Mouse (Mus musculus) liver, embryonic 11.5 days (tissue): ENCODE measurements around the gene Hmox2. TPM values are rescaled to one million over a fixed set of nuclear protein-coding genes. Genes with fewer than 3 reads are reported as not detected.
"Not testable (repeated sequence)": the region's sequence is repeated elsewhere in the genome, so short reads cannot be mapped to it uniquely, and the experiment has no call there.

Source experiments
- ATAC-seq: fragments of 200-750 bp; cut with Nextera tagmentation; replicated peaks from 2 replicates; pipeline ENCODE4 v1.8.0; 2017; ENCODE audit warnings: moderate number of reproducible peaks, mild to moderate bottlenecking, moderate TSS enrichment, moderate library complexity; ENCODE audit not compliant: low FRiP score
- DNase-seq: peaks from one replicate; pipeline ENCODE4 v3.0.0-alpha.2; 2017; ENCODE audit warnings: low spot score
- H3K27ac ChIP-seq: fragments of 300-500 bp; sonication (generic); 2 replicates; pipeline ENCODE4 v1.5.1; 2014; ENCODE audit warnings: mild to moderate bottlenecking, low read depth, low read length, control low read depth
- H3K27me3 ChIP-seq: fragments of 300-500 bp; sonication (generic); replicated peaks from 2 replicates; pipeline ENCODE4 v1.6.1; 2014; ENCODE audit warnings: low read length, mixed read lengths; ENCODE audit not compliant: control insufficient read depth, insufficient read depth
- H3K36me3 ChIP-seq: fragments of 300-500 bp; sonication (generic); 2 replicates; pipeline ENCODE4 v1.6.1; 2014; ENCODE audit warnings: mild to moderate bottlenecking, low read length, moderate library complexity, mixed read lengths; ENCODE audit not compliant: control insufficient read depth, insufficient read depth
- H3K4me1 ChIP-seq: fragments of 300-500 bp; sonication (generic); replicated peaks from 2 replicates; pipeline ENCODE4 v1.6.1; 2014; ENCODE audit warnings: low read length, mixed read lengths; ENCODE audit not compliant: control insufficient read depth, insufficient read depth
- H3K4me2 ChIP-seq: fragments of 300-500 bp; sonication (generic); 2 replicates; pipeline ENCODE4 v1.6.1; 2014; ENCODE audit warnings: mild to moderate bottlenecking, control low read depth, moderate library complexity
- H3K4me3 ChIP-seq: fragments of 300-500 bp; sonication (generic); 2 replicates; pipeline ENCODE4 v1.5.1; 2014; ENCODE audit warnings: low read depth, low read length, control low read depth
- H3K9ac ChIP-seq: fragments of 300-500 bp; sonication (generic); 2 replicates; pipeline ENCODE4 v1.6.1; 2014; ENCODE audit warnings: low read depth, low read length, control low read depth
- H3K9me3 ChIP-seq: fragments of 300-500 bp; sonication (generic); 2 replicates; pipeline ENCODE4 v1.6.1; 2016; ENCODE audit warnings: low read length, inconsistent platforms, mixed read lengths; ENCODE audit not compliant: control insufficient read depth
- WGBS: fragments of 180-500 bp; shearing (Covaris S2); extraction: QIAGEN DNeasy Blood & Tissue Kit; methylation state at CpG from one replicate; pipeline ENCODE4 v1.1.7; 2014; 5-methylcytosine and 5-hydroxymethylcytosine counted together
- polyA plus RNA-seq: library from polyadenylated mRNA; unstranded; fragments of >200 nt; fragmentation: Nextera tagmentation; extraction: Ambion mirVana; gene quantifications from 2 replicates; pipeline ENCODE4 v1.2.1, GENCODE M21; 2014

The Hmox2 gene
- polyA plus RNA-seq, 1 experiment from 2014 or later = 66.8 TPM

DNA sequence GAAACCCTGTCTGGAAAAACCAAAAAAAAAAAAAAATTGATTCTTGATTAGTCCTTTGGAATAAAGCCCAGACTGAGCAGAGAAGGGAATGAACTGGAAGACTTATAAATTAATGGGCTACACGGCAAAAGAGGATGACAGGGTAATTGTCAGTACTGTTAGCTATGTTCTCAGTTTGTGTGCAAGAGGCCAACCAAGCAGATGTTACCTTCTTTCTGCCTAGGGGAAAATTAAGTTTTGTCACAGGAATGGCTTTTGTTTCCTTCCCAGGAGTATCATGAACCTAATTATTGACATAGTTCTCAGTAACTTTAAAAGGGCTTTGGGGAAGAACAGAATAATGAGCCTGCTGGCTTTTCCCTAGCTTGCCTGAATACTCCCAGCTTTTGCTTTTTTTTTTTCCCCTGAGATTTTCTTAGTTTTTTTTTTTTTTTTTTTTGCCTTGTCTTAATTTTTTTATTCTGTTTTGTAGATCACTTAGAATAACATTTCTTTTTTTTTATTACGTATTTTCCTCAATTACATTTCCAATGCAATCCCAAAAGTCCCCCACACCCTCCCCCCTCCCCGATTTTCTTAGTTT, 4.7 kb downstream of the Hmox2 start:
- Histone ChIP-seq H3K27me3 (no peaks in the 10 kb centered on the region), H3K9me3 (no peaks in the 10 kb centered on the region), H3K36me3 (no peaks in the 10 kb centered on the region), H3K4me1 (peaks cover 17% of the 10 kb centered on the region), H3K4me2 (no peak overlapping the region), H3K27ac (no peak overlapping the region), H3K9ac (no peak overlapping the region), H3K4me3 (no peak overlapping the region)
- ATAC-seq (no peak), DNase-seq (no peak)
- 83% methylated on average over 3 of the region's 3 CpGs for WGBS

DNA sequence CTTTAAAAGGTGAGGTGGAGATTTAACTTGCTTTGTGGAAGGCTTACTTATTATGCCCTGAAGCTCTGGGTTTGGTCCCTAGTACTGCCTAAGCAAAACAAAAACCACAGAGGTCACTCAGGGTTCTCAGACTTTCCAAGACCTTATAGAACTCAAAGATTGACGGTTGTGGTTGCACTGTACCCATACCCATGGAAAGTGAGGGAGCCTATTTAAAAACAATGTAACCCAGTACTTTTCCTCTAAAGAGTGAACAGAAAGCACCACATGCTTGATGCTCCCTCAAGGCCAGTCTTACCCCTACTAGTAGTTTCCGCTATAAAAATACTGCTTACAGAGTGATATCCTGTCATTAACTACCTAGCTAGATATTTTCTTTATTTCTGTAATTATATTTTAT, 10.1 kb downstream of the Hmox2 start:
- Histone ChIP-seq H3K4me2 (no peak overlapping the region), H3K9me3 (no peaks in the 10 kb centered on the region), H3K36me3 (no peaks in the 10 kb centered on the region), H3K4me1 (no peaks in the 10 kb centered on the region; the same call in 1 of the 2 replicates), H3K9ac (no peak overlapping the region), H3K27ac (no peak overlapping the region), H3K27me3 (no peaks in the 10 kb centered on the region), H3K4me3 (no peak overlapping the region)
- ATAC-seq = no peak
- WGBS = 83% methylated on average over 2 of the region's 2 CpGs
- no peak for DNase-seq

DNA sequence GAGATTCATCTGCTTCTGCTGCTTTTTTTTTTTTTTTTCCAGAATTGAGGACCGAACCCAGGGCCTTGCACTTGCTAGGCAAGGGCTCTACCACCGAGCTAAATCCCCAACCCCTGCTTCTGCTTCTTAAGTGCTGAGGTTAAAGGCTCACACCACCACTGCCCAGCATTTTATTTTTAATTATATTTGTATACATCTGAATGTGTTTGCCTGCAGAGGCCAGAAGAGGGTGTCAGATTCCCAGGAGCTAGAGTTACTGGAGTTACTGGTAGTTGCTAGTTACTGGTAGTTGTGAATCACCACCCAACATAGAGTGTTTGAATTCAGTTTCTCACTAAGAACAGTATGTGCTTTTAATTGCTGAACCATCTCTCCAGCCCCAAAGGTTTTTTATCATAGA, 13.8 kb downstream of the Hmox2 start:
- Histone ChIP-seq H3K4me2 (no peak overlapping the region), H3K9ac (no peak overlapping the region), H3K27me3 (no peaks in the 10 kb centered on the region), H3K4me1 (no peaks in the 10 kb centered on the region), H3K27ac (no peak overlapping the region), H3K36me3 (peaks cover 9% of the 10 kb centered on the region; the same call in 1 of the 2 replicates), H3K4me3 (no peak overlapping the region), H3K9me3 (peaks cover 8% of the 10 kb centered on the region; the same call in 1 of the 2 replicates)
- WGBS = 86% methylated on average over 2 of the region's 2 CpGs
- DNase-seq (no peak), ATAC-seq (no peak)

DNA sequence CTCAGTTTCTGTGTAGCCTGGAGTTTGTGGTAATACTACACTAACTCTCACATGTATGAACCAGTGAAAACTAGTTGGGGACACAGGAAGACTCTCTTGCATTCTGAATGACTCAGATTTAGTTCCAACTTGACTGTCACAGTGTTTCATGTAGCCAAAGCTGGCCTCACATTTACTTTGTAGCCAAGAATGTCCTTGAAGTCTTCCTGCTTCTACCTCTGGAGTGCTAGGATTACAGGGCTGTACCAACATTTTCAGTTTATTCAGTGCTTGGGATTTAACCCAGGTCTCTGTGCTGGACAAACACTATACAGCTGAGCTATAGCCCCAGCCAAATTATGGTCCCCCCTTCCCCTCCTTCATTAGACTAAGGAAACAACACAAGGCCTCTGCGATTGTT, 16.0 kb downstream of the Hmox2 start:
- H3K27ac ChIP-seq = no peak overlapping the region
- H3K27me3 ChIP-seq = no peaks in the 10 kb centered on the region
- no peak for ATAC-seq
- H3K9me3 ChIP-seq = peaks cover 8% of the 10 kb centered on the region; the same call in 1 of the 2 replicates
- WGBS = 97% methylated on average over 1 of the region's 1 CpGs
- no peaks in the 10 kb centered on the region for H3K4me1 ChIP-seq
- no peak overlapping the region for H3K4me2 ChIP-seq
- DNase-seq = no peak
- H3K36me3 ChIP-seq = peaks cover 9% of the 10 kb centered on the region; the same call in 1 of the 2 replicates
- H3K4me3 ChIP-seq = no peak overlapping the region
- no peak overlapping the region for H3K9ac ChIP-seq

DNA sequence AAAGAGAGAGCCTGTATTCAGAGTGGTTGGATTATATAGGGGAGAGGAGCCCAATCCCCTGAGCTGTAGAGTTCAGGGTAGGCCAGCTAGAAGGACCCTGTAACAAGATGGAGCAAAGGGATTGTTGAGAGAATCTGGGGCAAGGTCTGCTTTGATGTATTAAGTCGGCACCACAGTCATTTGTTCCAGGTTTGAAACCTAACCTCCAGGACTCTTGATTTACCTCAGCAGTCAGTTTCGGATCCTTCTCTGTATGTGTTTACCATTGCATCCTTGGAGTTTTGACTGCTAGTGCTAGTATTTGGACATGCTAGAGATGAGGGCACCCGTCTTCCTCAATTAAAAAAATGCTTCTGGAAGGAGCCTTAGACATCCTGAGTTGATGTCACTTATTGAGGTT, 26.0 kb downstream of the Hmox2 start:
- H3K9me3 ChIP-seq = no peaks in the 10 kb centered on the region; the same call in 1 of the 2 replicates
- peaks cover 4% of the 10 kb centered on the region; the same call in 1 of the 2 replicates for H3K36me3 ChIP-seq
- ATAC-seq = no peak
- WGBS = 87% methylated on average over 3 of the region's 3 CpGs
- H3K4me1 ChIP-seq = 0 out of 2 replicates have a peak, but pooled peaks cover 8% of the 10 kb centered on the region
- H3K27ac ChIP-seq = no peak overlapping the region
- H3K9ac ChIP-seq = no peak overlapping the region
- H3K4me2 ChIP-seq = no peak overlapping the region
- no peak overlapping the region for H3K4me3 ChIP-seq
- DNase-seq = no peak
- no peaks in the 10 kb centered on the region for H3K27me3 ChIP-seq

DNA sequence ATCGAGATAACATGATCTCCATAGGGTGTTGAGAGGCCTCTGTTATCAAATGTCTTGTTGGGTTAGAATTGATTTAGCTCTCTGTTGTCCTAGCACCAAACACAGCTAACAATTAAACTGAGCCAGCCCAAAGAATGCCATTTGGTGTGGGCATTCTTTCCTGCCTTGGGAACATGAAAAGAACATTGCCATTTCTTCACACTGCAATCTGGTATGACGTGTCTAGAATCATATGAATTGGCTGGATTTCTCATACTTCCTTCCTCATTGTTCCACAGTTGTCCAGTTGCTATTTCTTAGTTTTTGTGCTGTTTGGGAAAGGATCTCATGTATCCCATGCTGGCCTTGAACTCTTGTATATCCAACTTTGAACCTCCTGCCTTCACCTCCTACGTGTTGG, 27.9 kb downstream of the Hmox2 start:
- Histone ChIP-seq H3K9me3 (no peaks in the 10 kb centered on the region; the same call in 1 of the 2 replicates), H3K27me3 (no peaks in the 10 kb centered on the region), H3K9ac (no peak overlapping the region), H3K27ac (no peak overlapping the region), H3K4me3 (no peak overlapping the region), H3K4me2 (no peak overlapping the region), H3K36me3 (peaks cover 4% of the 10 kb centered on the region; the same call in 1 of the 2 replicates), H3K4me1 (0 out of 2 replicates have a peak, but pooled peaks cover 8% of the 10 kb centered on the region)
- WGBS = 87% methylated on average over 3 of the region's 3 CpGs
- ATAC-seq (no peak), DNase-seq (no peak)

DNA sequence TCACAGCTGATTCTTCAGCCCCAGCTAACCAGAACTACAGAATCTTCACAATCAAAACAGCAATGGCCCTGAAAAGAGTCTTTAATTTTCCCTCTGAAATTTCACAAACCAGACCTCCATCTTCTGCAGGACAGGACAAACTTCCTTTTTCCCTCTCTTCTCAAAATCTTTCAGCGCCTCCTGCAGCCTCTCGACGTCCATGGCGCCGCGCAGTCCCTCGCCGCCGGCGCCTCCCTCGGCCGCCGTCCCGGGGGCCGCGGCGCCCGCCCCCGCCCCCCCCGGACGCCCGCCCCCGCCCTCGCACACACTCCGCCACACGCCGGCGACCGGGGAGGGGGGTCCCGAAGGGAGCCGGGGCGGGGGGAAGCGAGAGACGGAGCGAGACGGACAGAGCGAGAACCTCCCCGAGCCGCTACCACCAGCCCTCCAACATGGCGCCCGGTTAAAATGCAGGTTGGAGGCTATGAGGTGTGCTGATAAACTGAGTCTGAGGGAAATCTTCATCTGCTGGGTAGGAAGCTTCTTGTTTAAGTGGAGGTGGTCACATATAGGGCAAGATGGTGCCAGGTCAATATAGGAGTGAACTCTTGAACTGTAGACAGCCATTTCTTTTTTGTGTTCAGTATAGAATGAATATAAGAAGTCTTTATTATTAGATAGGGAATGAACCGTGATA, 30.6 kb downstream of the Hmox2 start:
- ATAC-seq (peak; percentile 78), DNase-seq (peak; percentile 42)
- 3% methylated on average over 30 of the region's 42 CpGs for WGBS
- H3K36me3 ChIP-seq, H3K27me3 ChIP-seq, H3K9me3 ChIP-seq, H3K4me1 ChIP-seq: not testable (repeated sequence)
- H3K27ac ChIP-seq = peak overlapping the region; percentile 38; the same call in 1 of the 2 replicates
- peak overlapping the region; percentile 54 for H3K4me3 ChIP-seq
- H3K4me2 ChIP-seq = peak overlapping the region; percentile 57
- H3K9ac ChIP-seq = peak overlapping the region; percentile 59

DNA sequence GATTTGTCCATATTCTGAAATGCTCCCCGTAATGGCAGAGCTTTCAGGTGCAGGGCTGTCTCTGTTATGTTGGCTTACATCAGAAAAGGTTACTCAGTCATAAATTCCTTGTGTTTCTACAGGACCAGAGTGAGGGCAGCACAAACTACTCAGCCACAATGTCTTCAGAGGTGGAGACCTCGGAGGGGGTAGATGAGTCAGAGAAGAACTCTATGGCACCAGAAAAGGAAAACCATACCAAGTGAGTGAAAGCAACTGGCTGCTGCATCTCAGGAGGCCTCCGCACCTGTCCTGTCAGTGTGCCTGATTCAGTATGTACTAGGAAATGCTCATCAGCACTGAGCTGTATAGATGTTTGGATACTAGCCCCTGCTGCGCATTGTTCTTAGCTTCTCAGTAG, 36.3 kb downstream of the Hmox2 start:
- Histone ChIP-seq H3K36me3 (peaks cover 11% of the 10 kb centered on the region; the same call in 1 of the 2 replicates), H3K27ac (no peak overlapping the region), H3K4me1 (no peaks in the 10 kb centered on the region), H3K27me3 (no peaks in the 10 kb centered on the region), H3K4me2 (no peak overlapping the region), H3K4me3 (no peak overlapping the region), H3K9ac (no peak overlapping the region), H3K9me3 (no peaks in the 10 kb centered on the region)
- 89% methylated on average over 4 of the region's 4 CpGs for WGBS
- DNase-seq = no peak
- no peak for ATAC-seq

DNA sequence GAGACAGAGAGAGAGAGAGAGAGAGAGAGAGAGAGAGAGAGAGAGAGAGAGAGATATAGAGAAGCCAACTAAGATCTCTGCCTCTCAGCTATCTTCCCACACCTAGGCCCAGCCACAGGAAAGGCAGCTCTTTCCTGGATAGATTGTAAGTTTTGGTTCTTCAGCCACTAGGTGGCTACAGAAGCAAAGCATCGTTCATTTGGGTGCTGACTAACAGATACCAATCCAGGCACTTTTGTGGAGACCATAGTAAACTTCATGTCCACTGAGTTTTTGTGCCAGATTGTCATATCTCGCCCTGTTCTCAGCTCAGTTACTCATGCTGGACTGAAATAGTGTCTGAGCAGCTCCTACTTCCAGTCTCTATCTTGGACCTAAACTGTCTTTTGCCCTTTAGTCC, 37.1 kb downstream of the Hmox2 start:
- no peak overlapping the region for H3K4me3 ChIP-seq
- no peaks in the 10 kb centered on the region for H3K27me3 ChIP-seq
- peaks cover 19% of the 10 kb centered on the region for H3K36me3 ChIP-seq
- DNase-seq (no peak), ATAC-seq (0 out of 2 replicates have a peak, but pooled peaks have one; percentile 47)
- H3K9ac ChIP-seq = no peak overlapping the region
- WGBS = 35% methylated on average over 2 of the region's 2 CpGs
- no peak overlapping the region for H3K27ac ChIP-seq
- H3K4me2 ChIP-seq = no peak overlapping the region
- no peaks in the 10 kb centered on the region for H3K4me1 ChIP-seq
- no peaks in the 10 kb centered on the region for H3K9me3 ChIP-seq
